Comparison of ENCODE assay signal across 11 mouse cellular contexts in genomic region chr6:32464637-32465036, GRCm38 (mm10).
A peak's percentile ranks its signal among the peaks of the same experiment; 100 is the strongest.
DNase-seq lines count a peak whose midpoint lies in the region; ATAC-seq lines count a peak whose summit lies in the region.
"Had no signal": no experiment of that assay in that cellular context is flagged by ENCODE, and none has a peak within 500 bp of the region (broad histone marks: within the 10 kb centered on the region; RNA-seq: fewer than 3 reads in every experiment).

No protein-coding gene starts in this region.

- H3K36me3 ChIP-seq in heart, embryonic 10.5 days, result no peaks in the 10 kb centered on the region
- no peaks in the 10 kb centered on the region for H3K36me3 ChIP-seq in liver, embryonic 16.5 days (ENCODE audit: control insufficient read depth, insufficient read depth)
- H3K36me3 ChIP-seq: lung, embryonic 15.5 days had no signal

- peak; percentile 95 for ATAC-seq in liver, embryonic 16.5 days (ENCODE audit: low read depth)
- no peak for ATAC-seq in monocyte, adult 5-6 weeks (replicated peaks; ENCODE audit: insufficient number of reproducible peaks, low FRiP score, low TSS enrichment, poor library complexity, severe bottlenecking)

- DNase-seq in heart, embryonic 10.5 days (ENCODE audit: low spot score), result no peak
- no peak for DNase-seq in heart, postnatal 10 days
- peak; percentile 11 for DNase-seq in retina, embryonic 14.5 days (ENCODE audit: low spot score)
- DNase-seq in retina, postnatal 1 day, result no peak
- no peak for DNase-seq in kidney, postnatal 25 days
- DNase-seq in cerebellum, adult 9-11 months, result no peak
- DNase-seq: cerebellum, postnatal 36 days; kidney, adult 18-20 months had no signal

- peak overlapping the region; percentile 39 for H3K4me2 ChIP-seq in liver, embryonic 16.5 days (ENCODE audit: low read depth, low read length)
- H3K4me2 ChIP-seq: lung, embryonic 15.5 days had no signal

- peaks cover 43% of the 10 kb centered on the region for H3K4me1 ChIP-seq in heart, embryonic 10.5 days
- H3K4me1 ChIP-seq in liver, embryonic 16.5 days (ENCODE audit: control insufficient read depth, low read depth, low read length), result peaks cover 13% of the 10 kb centered on the region

- WGBS in heart, embryonic 10.5 days, result 6% methylated on average over 8 of the region's 8 CpGs
- 7% methylated on average over 8 of the region's 8 CpGs for WGBS in liver, embryonic 16.5 days (ENCODE audit: insufficient replicate concordance)

- peak overlapping the region; percentile 24 for H3K4me3 ChIP-seq in heart, embryonic 10.5 days
- no peak overlapping the region for H3K4me3 ChIP-seq in liver, embryonic 16.5 days (ENCODE audit: low read depth, low read length)
- H3K4me3 ChIP-seq: lung, embryonic 15.5 days had no signal

- H3K9ac ChIP-seq in liver, embryonic 16.5 days (ENCODE audit: low read depth, low read length), result 0 out of 2 replicates have a peak overlapping the region, but pooled peaks have one; percentile 18
- H3K9ac ChIP-seq: lung, embryonic 15.5 days had no signal

- H3K9me3 ChIP-seq in heart, embryonic 10.5 days, result no peaks in the 10 kb centered on the region
- H3K9me3 ChIP-seq in liver, embryonic 16.5 days (replicated peaks; ENCODE audit: control insufficient read depth, low read length), result no peaks in the 10 kb centered on the region
- H3K9me3 ChIP-seq: lung, embryonic 15.5 days had no signal

- H3K27ac ChIP-seq in heart, embryonic 10.5 days, result peak overlapping the region; percentile 60
- peak overlapping the region; percentile 25; the same call in 1 of the 2 replicates for H3K27ac ChIP-seq in liver, embryonic 16.5 days (ENCODE audit: low read length)
- H3K27ac ChIP-seq: lung, embryonic 15.5 days had no signal

- no peaks in the 10 kb centered on the region for H3K27me3 ChIP-seq in heart, embryonic 10.5 days (ENCODE audit: insufficient read depth, poor library complexity, severe bottlenecking)
- no peaks in the 10 kb centered on the region; the same call in 1 of the 2 replicates for H3K27me3 ChIP-seq in liver, embryonic 16.5 days (ENCODE audit: control insufficient read depth, insufficient read depth, low read depth, low read length)
- H3K27me3 ChIP-seq: lung, embryonic 15.5 days had no signal

- intact Hi-C loops in heart, postnatal 10 days (cut with DNase I), result loop anchor here (5.0 kb wide), 1 partner anchor 123 kb away; the partner anchor contains the start of gene Plxna4
